Mouse (Mus musculus) liver, embryonic 16.5 days (tissue): ENCODE results near the gene Efcab9. TPM values are rescaled to one million over a fixed set of nuclear protein-coding genes. Genes with fewer than 3 reads are reported as not detected.
A peak's percentile ranks its signal among the peaks of the same experiment; 100 is the strongest.

ENCODE experiments used
- ATAC-seq: fragments of 200-750 bp; cut with Nextera tagmentation; 2 replicates; pipeline ENCODE4 v1.8.0; 2017; ENCODE audit warnings: low read depth, mild to moderate bottlenecking, moderate number of reproducible peaks, moderate library complexity
- H3K27ac ChIP-seq: fragments of 300-500 bp; sonication (generic); 2 replicates; pipeline ENCODE4 v1.5.1; 2014; ENCODE audit warnings: mild to moderate bottlenecking, low read length
- H3K27me3 ChIP-seq: fragments of 300-500 bp; sonication (generic); 2 replicates; pipeline ENCODE4 v1.6.1; 2014; ENCODE audit warnings: low read depth, low read length, mixed read lengths; ENCODE audit not compliant: control insufficient read depth, insufficient read depth
- H3K36me3 ChIP-seq: fragments of 300-500 bp; sonication (generic); 2 replicates; pipeline ENCODE4 v1.6.1; 2014; ENCODE audit warnings: mild to moderate bottlenecking; ENCODE audit not compliant: control insufficient read depth, insufficient read depth
- H3K4me1 ChIP-seq: fragments of 300-500 bp; sonication (generic); 2 replicates; pipeline ENCODE4 v1.6.1; 2014; ENCODE audit warnings: low read depth, low read length, mixed read lengths; ENCODE audit not compliant: control insufficient read depth
- H3K4me2 ChIP-seq: fragments of 300-500 bp; sonication (generic); 2 replicates; pipeline ENCODE4 v1.6.1; 2014; ENCODE audit warnings: low read depth, low read length, mixed read lengths
- H3K4me3 ChIP-seq: fragments of 300-500 bp; sonication (generic); 2 replicates; pipeline ENCODE4 v1.5.1; 2014; ENCODE audit warnings: low read depth, mild to moderate bottlenecking, low read length
- H3K9ac ChIP-seq: fragments of 300-500 bp; sonication (generic); 2 replicates; pipeline ENCODE4 v1.6.1; 2014; ENCODE audit warnings: low read depth, low read length
- H3K9me3 ChIP-seq: fragments of 300-500 bp; sonication (generic); replicated peaks from 2 replicates; pipeline ENCODE4 v1.6.1; 2016; ENCODE audit warnings: low read length; ENCODE audit not compliant: control insufficient read depth
- WGBS: fragments of 180-500 bp; shearing (Covaris S2); extraction: QIAGEN DNeasy Blood & Tissue Kit; methylation state at CpG from one replicate; pipeline ENCODE4 v1.1.7; 2014; ENCODE audit not compliant: insufficient replicate concordance; 5-methylcytosine and 5-hydroxymethylcytosine counted together
- polyA plus RNA-seq: library from polyadenylated mRNA; unstranded; fragments of >200 nt; fragmentation: Nextera tagmentation; extraction: Ambion mirVana; gene quantifications from 2 replicates; pipeline ENCODE4 v1.2.1, GENCODE M21; 2015

Efcab9 gene
- polyA plus RNA-seq, 1 experiment from 2014 or later = 0.34 TPM

DNA sequence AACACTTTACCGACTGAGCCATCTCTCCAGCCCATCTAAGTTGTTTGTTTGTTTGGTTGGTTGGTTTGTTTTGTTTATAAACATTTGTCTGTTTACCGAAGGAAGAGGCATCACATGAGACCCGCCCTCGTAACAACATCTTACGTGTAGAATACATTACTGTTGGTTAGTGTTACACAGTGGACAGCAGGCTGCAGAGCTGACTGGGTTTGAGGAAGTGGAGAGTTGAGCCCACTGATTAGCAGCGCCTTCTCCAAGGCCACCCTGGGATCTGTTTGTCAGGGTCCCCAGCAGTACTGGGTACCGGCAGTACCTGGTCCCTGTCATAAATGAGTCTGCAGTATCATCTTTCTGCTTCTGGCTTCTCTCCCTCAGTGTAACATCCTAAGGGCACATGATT, 36.2 kb upstream of the Efcab9 start:
- Histone ChIP-seq H3K4me3 (no peak overlapping the region), H3K9me3 (no peaks in the 10 kb centered on the region), H3K9ac (no peak overlapping the region), H3K4me2 (no peak overlapping the region), H3K27me3 (no peaks in the 10 kb centered on the region), H3K27ac (no peak overlapping the region), H3K4me1 (peaks cover 24% of the 10 kb centered on the region), H3K36me3 (no peaks in the 10 kb centered on the region)
- ATAC-seq = no peak
- 62% methylated on average over 7 of the region's 7 CpGs for WGBS

GRCm38 (mm10) chr11:32567000-32567855, 35.3 kb upstream of the Efcab9 start:
- no peaks in the 10 kb centered on the region for H3K36me3 ChIP-seq
- no peaks in the 10 kb centered on the region for H3K9me3 ChIP-seq
- ATAC-seq = no peak
- H3K4me2 ChIP-seq = no peak overlapping the region
- 70% methylated on average over 10 of the region's 10 CpGs for WGBS
- peaks cover 29% of the 10 kb centered on the region for H3K4me1 ChIP-seq
- H3K9ac ChIP-seq = no peak overlapping the region
- H3K27ac ChIP-seq = no peak overlapping the region
- H3K4me3 ChIP-seq = no peak overlapping the region
- no peaks in the 10 kb centered on the region for H3K27me3 ChIP-seq

DNA sequence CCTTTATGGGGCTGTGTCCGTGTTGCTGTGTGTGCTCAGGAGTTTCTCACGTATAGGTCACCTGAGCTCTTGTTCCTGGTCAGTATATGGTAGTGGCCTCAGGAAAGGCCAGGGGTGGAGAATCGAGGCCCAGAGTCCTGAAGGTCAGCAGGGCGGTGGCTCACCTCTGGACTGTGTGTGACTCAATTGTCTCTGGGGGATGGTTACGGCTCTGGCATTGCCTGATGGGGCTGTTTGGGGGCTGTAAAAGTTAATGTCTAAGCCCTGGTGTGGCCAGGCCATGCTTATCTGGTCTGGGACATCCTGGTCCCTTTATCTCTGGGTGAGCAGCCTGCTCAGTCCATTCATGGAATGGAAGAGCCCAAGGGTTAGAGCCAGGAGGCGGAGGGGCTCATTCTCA, 34.3 kb upstream of the Efcab9 start:
- peak; percentile 54 for ATAC-seq
- no peak overlapping the region for H3K4me3 ChIP-seq
- H3K27ac ChIP-seq = no peak overlapping the region
- H3K9me3 ChIP-seq = no peaks in the 10 kb centered on the region
- no peaks in the 10 kb centered on the region for H3K27me3 ChIP-seq
- no peak overlapping the region for H3K4me2 ChIP-seq
- H3K9ac ChIP-seq = no peak overlapping the region
- H3K4me1 ChIP-seq = peaks cover 33% of the 10 kb centered on the region
- 43% methylated on average over 6 of the region's 6 CpGs for WGBS
- H3K36me3 ChIP-seq = no peaks in the 10 kb centered on the region

GRCm38 (mm10) chr11:32565088-32565487, 33.2 kb upstream of the Efcab9 start:
- peak; percentile 25; the same call in 1 of the 2 replicates for ATAC-seq
- Histone ChIP-seq H3K4me1 (peaks cover 33% of the 10 kb centered on the region), H3K36me3 (no peaks in the 10 kb centered on the region), H3K27ac (peak overlapping the region; percentile 45; the same call in 1 of the 2 replicates), H3K9ac (no peak overlapping the region), H3K4me3 (no peak overlapping the region), H3K27me3 (no peaks in the 10 kb centered on the region), H3K9me3 (no peaks in the 10 kb centered on the region), H3K4me2 (no peak overlapping the region)
- 21% methylated on average over 8 of the region's 8 CpGs for WGBS

- 34% methylated on average over 4 of the region's 4 CpGs for WGBS
- Histone ChIP-seq H3K4me2 (no peak overlapping the region), H3K4me1 (peaks cover 33% of the 10 kb centered on the region), H3K4me3 (no peak overlapping the region), H3K27me3 (no peaks in the 10 kb centered on the region), H3K9me3 (no peaks in the 10 kb centered on the region), H3K27ac (peak overlapping the region; percentile 45; the same call in 1 of the 2 replicates), H3K9ac (no peak overlapping the region), H3K36me3 (no peaks in the 10 kb centered on the region)
- no peak for ATAC-seq
These were observed 32.7 kb upstream of the Efcab9 start for GRCm38 (mm10) chr11:32564629-32565028.

DNA sequence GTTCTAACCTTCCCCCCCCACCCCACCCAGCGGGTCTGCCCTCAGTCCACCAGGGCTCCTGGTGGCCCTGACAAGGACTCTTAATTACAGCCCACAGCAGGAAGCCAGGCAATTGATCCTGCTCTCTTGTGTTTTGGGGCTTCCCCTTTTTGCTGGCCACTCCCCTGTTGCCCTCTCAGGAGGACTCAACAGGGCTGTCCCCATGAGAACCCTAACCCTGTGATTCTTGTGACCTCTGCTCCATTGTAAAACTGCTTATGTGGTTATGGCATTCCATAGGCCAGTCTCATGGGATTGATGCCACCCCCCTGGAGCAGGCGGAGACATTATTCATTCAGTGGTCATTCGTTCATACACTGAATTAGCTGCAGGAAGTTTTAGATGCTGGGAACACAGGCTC, 31.8 kb upstream of the Efcab9 start:
- Histone ChIP-seq H3K9me3 (no peaks in the 10 kb centered on the region), H3K9ac (no peak overlapping the region), H3K4me2 (no peak overlapping the region), H3K27ac (no peak overlapping the region), H3K36me3 (no peaks in the 10 kb centered on the region), H3K4me1 (peaks cover 33% of the 10 kb centered on the region), H3K4me3 (no peak overlapping the region), H3K27me3 (no peaks in the 10 kb centered on the region)
- 43% methylated on average over 3 of the region's 3 CpGs for WGBS
- ATAC-seq = no peak; the same call in 1 of the 2 replicates

DNA sequence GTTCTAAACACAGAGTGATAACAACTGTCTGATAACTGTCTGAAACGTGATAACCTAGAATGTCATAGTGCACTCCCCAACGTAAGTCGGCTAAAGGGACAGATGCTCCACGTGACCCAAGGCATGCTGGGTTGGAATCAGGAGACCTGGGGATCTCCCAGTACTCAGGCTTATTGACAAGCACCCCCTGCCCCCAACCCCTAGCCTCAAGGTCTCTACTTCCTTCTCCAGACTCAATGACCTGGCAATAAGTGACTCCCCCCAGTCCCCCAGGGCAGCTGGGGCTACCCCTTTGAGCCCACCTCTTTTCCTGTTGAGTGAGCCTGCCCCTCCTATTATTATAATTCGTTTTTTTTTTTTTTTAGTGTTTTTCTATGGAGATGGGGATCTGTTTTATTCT, 30.8 kb upstream of the Efcab9 start:
- H3K36me3 ChIP-seq = no peaks in the 10 kb centered on the region
- no peak for ATAC-seq
- H3K27me3 ChIP-seq = no peaks in the 10 kb centered on the region
- no peak overlapping the region for H3K4me2 ChIP-seq
- H3K27ac ChIP-seq = no peak overlapping the region
- no peak overlapping the region for H3K9ac ChIP-seq
- no peaks in the 10 kb centered on the region for H3K9me3 ChIP-seq
- H3K4me1 ChIP-seq = peaks cover 33% of the 10 kb centered on the region
- 38% methylated on average over 5 of the region's 5 CpGs for WGBS
- no peak overlapping the region for H3K4me3 ChIP-seq

GRCm38 (mm10) chr11:32561465-32562355, 29.8 kb upstream of the Efcab9 start:
- peaks cover 33% of the 10 kb centered on the region for H3K4me1 ChIP-seq
- no peak overlapping the region for H3K4me2 ChIP-seq
- ATAC-seq = no peak
- H3K36me3 ChIP-seq = no peaks in the 10 kb centered on the region
- H3K9me3 ChIP-seq = no peaks in the 10 kb centered on the region
- 47% methylated on average over 10 of the region's 10 CpGs for WGBS
- H3K27me3 ChIP-seq = no peaks in the 10 kb centered on the region
- H3K27ac ChIP-seq = no peak overlapping the region
- no peak overlapping the region for H3K9ac ChIP-seq
- no peak overlapping the region for H3K4me3 ChIP-seq
